Mouse (Mus musculus) heart, adult 11 months (tissue): Measurements from ENCODE around the gene Cbl.

ENCODE experiments used
- DNase-seq: peaks from one replicate; pipeline ENCODE4 v3.0.0; 2022

Cbl gene

DNA sequence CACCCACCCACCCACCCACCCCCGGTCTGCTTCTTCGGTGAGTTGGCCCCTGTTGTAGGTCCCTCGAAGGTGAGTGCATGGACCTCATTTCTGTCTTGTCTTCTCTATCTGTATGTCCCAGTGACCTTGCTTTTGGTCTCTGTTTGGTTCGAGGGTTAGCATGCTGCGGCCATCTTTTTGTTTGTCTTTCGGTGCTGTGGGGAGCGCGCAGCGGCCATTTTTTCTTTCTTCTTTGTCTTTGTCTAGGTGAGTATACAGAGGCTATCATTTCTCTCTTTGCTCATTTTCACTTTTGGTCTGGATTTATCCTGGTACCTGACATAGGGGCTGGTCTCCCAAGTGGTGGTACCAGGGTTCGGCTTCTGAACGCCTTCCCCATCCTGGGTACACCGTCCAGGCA is 55.0 kb downstream of the Cbl start:
- peak; percentile 75 for DNase-seq

DNA sequence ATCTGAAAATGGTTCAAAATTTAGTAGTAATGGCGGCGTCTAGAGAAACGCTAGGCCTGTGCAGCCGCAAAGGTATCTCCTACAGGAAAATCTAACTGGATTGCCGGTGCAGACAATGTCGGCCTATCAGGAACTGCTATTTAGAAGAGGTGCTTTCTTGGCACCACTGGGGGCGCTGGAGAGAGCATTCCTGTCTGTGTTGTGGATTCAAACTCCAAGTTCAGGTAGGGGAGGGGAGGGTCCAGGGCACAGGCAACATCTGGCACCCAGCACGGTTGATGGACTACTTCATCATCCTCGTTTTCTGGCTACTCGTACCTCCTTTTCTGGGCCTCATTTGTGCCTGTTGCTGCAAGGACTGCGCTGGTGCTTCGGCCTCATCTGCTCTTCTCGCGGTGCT is 55.5 kb downstream of the Cbl start:
- DNase-seq, result peak; percentile 90

DNA sequence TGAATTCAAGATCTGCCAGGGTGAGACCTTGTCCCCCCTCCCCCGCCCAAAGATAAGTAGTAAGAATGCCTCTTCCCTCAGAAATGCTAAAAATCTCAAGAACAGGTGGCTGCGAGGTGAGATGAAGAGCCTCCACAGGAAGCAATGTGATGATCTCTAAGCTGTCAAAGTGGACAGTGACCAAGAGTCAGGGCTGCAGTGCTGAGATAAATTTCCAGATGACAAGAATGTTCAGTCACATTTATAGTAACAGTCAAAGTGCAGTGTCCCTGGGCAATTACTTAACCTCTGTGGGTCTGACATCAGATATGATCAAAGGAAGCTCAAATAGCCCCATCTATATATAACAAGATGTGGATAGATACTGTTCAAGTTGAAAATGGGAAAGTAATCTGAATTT is 56.4 kb downstream of the Cbl start:
- DNase-seq, result peak; percentile 70

DNA sequence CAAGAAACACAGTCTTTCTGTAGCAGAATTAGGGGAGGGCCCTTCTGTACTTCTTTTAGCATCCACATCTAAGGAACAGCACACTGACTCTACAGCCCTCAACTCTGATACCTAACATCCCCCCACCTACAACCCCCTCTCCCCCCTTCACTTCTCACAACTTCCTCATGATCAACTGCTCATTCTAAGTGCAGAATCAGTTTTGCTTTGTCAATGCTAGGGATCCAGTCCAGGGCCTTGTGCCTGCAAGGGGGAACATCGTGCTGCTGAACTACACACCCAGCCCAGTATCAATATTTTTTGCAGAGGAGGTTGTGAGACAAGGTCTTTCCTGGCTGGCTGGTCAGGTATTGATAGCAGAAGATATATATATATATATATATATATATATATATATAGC is 57.9 kb downstream of the Cbl start:
- DNase-seq, result peak; percentile 77

DNA sequence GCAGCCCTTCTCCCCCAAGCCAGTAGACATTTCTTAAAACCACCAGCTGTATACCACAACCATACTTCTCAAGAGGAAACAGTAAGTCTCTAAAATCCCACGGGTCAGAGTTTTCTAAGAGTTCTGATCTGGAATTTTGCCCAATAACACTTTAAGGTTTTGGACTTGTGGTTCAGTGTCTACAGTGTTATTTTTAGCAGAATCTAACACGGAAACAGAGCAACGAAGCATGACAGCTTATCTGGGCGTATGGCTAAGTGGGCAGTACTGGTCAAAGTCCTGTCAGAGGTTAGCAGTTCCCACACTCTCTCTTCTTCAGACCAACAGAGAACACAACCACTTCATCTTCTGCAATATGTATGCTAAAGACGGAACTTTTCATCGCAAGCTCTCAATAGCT is 58.3 kb downstream of the Cbl start:
- DNase-seq, result peak; percentile 90

DNA sequence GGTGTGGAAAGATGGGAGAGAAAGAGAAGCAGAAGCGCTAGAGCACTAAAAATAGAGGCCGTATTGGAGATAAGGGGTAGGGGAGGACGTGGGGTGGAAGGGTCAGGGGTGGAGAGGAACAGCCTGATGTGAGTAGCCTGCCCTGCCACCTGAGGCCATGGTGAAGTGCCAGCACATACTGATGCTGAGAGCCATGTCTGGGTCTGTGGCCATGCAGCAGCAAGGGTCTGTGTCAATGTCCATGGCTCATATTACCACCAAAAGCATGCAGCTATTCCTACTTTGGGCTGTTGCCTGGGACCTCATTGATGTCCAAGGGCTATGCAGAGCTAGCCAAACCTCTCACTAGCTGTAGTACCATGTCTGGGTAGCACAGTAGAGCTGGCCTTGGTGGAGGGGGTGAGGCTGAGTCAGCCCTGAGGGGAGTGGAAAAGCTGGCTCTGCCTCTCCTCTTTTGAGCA is 63.1 kb downstream of the Cbl start:
- peak; percentile 97 for DNase-seq

DNA sequence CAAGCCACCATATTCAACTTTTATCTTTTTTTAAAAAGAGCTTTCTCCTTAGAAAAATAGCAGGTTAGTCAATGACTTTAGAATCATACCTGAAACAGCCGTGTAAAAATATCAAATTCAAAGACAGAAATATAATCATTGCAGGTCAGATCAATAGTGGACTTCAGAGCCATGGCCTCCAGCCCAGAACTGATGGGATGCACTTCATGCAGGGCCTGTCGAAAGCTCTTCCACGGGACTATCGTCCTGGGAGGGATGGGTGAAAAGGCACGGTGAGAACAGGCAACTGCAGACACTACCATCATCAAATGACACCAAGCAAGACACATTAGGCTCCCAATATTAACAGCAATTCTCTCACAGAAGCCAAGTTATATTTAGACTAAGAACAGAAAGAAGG is 64.9 kb downstream of the Cbl start:
- no peak for DNase-seq

DNA sequence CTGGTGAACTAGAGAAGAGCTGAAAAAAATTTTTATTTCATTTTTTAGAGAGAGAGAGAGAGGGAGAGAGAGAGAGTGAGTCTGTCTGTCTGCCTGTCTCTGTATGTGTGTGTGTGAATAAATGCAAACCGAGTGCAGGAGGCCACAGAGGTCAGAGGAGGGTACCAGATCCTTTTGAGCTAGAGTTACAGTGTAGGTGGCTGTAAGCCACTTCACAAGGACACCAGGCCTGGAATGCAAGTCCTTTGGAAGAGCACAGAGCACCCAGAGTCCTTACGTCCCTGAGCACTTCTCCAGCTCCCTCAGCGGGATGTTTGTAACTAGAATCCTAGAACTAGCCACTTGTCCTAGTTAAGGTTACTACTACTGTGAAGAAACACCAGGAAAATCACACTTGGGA is 74.0 kb downstream of the Cbl start:
- peak; percentile 72 for DNase-seq

DNA sequence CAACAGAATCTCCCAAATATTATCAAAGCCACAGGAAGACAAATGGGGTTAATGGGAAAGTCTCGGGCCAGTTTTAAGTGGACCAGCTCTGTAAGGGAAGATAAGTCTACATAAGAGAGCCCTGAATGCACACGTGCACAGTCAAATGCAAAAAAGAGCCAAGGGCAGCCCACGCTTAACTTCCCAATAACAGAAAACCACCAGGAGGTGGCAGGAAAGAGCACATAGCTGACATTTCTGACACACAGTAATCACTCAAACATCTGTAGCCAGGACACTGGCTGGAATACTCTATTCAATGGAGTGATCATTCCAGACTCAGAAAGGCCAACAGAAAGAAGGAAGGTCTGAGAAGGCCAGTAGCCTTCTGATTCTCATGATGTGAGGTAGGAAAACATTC is 86.6 kb downstream of the Cbl start:
- DNase-seq, result peak; percentile 91

DNA sequence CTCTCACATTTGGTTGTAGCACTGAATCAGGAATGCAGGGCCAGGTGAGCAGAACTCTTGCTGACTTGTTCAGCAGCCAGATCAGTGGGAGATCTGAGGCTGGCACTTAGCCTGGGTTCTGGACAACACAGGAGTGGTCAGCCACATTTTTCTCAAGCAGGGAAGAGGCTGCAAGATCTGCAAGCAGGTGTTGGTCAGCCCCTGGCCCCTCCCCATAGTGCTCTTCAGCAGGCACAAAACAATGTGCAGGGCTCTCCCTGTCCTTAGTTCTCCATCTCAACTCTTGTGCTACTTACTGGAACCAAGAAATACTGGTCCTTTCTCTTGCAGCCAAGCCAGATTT is 89.2 kb downstream of the Cbl start:
- peak; percentile 87 for DNase-seq

DNA sequence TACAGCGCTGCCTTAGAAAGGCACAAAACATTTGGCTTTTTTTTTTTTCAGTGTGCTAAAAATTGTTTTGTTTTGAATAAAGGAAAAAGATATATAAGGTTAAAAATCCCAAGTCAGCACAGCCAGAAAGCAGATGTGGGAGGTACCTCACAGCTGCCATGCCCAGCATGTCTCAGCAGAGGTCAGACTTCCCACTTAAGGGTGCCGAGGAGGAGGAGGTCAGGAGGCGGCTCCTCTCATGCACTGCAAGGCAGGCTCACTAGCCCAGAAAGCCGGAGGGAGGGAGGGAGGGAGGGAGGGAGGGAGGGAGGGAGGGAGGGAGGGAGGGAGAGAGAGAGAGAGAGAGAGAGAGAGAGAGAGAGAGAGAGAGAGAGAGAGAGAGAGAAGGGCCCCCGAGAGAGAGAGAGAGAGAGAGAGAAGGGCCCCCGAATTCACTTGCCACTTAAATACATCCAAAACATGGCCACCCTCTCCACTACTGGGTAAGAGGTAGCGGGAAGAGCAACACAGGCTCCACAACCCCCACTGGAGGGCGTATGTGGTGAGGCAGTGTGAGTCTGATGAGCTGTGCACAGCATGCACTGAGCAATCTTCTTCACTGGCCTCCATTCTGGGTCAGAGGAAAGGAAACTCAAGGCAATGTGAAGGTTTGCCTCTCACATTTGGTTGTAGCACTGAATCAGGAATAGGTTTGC is 89.7 kb downstream of the Cbl start:
- peak; percentile 95 for DNase-seq

DNA sequence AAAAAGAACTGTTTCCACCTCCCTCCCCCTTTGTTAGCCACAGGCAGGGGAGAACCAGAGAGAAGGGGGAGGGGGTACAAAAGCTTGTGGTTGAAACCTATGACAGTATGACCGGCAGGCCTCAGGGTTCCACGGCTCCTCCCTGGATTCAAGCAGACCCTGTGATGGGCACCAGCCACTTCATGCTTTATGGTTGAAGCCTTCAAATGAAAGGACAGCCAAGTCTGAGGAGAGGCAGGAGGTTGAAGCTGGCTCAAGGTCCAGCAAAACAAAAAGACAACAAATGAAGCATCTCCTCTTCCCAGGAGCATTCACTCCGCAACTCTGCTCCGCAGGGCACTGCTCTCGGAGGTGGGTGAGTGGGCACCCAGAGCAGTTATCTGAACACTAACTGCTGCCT is 90.4 kb downstream of the Cbl start:
- peak; percentile 81 for DNase-seq

DNA sequence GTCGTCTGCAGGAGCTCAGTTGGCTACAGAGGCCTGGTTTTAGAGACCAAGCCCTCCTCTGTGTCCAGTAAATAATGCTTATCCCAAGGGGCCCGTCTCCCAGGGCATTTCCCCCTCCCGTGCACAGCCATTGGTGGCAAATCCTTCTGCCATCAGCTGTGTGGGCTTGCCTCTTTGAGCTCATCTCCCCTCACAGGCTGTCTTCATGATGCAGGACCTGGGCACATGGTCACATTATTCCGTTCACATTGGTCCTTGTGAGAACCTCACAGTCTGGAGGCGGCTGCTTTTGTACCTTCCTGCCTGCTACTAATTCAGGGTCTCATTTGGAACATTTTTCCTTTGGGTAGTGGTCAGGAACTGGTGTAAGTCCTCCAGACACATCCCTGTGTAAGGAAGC is 91.9 kb downstream of the Cbl start:
- DNase-seq, result peak; percentile 84

DNA sequence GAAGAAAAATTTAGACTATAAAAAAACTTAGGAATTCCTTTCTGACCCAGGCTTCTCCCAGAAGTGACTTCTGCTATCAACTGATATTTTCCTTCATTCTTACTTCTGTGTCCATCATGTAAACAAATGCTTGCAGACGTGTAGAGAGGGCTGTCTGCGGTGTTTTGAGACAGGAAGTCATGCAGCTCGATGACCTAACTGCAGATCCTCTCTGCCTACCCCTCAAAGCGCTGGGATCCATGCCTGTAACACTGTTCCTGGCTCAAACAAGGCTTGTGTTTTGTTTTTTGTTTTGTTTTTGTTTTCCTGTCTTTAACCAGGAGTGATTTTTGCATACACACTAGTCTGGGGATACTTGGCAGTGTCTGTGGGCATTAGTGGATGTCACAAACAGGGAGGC is 96.0 kb downstream of the Cbl start:
- DNase-seq, result peak; percentile 79

DNA sequence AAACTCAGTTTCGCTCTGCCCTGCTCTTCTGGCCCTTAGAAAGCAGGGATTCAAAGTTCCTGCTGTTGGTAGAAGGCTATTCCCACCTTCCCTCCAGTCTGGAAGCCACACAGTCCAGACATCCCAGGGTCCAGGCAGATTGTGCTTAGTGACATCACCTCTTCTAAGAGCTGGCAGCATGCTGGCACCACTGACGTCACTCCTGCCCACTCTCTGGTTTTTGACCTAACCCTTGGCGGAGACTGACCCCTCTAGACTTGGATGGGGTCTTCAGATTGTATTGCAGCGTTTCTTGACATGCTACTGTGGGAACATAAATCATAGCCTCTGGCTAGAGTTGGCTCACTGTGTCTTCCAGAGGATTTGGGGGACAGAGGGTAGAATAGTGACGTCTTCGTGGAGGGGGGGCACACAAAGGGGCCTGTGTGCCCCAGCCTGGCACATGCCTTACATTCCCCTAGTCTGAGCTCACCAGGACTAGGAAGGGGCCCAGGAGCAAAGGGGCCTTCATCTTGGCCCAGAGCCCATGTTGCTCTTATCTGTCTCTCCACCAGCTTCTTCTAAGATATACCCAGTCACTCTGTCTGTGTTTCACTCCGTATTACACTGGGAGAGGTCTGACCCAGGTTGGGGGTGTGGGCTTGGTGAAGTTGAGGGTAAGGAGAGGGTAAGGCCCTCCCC is 98.0 kb downstream of the Cbl start:
- peak; percentile 92 for DNase-seq

DNA sequence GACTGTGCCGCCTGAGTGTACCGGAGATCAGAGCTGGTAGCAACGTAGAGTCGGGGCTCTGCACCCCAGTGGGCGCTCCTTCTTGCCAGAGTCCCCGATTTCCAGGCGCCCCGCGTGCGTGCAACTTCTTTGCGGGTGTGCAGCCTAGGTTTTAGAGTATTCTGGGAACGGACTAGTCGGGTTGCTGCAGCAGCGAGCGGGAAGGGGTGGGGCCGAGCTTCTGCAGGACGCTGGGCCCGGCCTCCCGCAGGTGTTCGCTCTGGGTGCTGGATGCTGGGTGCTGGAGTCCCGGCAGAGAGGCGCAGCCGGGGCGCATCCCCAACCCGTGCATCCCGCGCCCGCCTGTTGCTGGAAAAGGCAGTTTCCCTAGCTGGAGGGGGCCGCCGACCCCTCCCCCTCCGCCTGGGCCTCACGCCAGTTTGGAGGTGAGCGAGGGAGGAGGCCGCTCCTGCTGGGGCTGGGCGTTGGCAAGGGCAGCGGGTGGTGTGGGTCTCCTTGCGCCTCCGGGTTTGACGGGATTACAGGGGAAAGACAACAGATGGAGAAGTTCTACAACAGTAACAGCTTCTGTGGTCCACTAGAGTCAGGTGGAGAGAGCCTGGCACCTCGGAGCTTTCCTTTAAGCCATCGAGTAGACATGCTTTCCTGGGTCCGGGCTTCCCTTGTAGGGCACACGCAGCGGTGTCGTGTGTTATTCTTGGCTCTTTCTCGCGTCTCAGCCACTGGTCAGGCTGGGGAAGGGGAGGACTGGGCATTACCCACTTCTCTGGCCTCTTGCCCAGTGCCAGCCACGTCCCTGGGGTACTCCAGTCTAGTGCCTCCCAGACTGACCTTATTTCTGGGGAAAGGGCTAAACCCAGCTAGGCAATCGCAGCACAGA is 98.8 kb downstream of the Cbl start:
- peak; percentile 97 for DNase-seq

DNA sequence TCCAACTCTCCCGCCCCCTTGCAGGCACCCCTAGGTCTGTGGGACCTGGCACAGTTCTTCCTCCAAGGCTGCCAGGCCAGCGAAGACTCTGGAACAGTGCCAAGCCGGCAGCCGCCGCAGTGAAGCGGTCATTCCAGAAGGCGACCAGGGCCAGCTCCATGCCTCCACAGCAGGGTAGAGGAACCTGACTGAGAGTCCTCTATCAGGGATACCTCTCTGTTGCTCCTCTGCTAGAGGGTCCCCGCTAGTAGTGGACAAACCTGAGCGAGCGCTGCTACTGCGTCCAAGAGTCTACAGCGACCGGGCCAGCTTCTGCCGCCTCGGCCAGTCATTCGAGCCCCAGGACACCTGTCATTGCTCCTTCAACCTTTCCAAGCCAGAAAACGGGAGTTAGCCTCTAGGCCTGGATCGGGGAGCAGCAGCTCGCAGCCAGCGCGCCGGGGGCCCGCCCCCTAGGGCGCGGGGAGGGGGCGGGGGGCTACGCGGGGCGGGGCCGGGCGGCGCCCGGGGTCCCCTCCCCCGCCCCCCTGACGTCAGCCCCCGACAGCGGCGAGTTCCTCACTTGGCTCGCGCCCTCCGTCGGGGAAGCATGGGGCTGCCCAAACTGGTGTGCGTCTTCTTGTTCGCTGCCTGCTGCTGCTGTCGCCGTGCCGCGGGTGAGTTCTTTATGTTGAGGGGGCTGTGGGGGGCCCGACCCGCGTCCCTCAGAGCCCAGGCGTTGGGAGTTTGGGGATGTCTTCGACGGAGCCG is 99.6 kb downstream of the Cbl start, which contains the start of gene Mcam:
Gene Mcam, plus strand, starts transcription at position 369 of the 750 bp plus-strand sequence.
- DNase-seq, result peak; percentile 97

DNA sequence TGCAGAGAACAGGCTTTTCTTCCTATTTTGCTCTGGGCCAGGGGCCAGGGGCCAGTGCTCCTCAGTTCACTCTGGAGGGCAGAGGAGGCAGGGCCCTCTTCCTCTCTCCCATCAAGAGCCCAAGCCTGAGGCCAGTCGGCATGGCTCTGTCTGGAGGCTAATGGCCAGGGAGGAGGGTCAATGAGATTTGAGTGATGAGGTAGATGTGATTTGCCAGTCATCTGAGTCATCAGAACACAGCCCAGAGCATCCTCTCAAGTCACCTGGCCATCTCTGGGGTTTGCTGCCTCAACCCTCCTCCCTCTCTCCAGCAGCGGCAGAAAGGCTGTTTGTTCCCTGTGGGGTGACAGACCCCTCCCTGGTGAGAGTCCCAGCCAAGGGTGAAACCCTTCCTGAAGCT is 100.6 kb downstream of the Cbl start:
- DNase-seq, result peak; percentile 94

DNA sequence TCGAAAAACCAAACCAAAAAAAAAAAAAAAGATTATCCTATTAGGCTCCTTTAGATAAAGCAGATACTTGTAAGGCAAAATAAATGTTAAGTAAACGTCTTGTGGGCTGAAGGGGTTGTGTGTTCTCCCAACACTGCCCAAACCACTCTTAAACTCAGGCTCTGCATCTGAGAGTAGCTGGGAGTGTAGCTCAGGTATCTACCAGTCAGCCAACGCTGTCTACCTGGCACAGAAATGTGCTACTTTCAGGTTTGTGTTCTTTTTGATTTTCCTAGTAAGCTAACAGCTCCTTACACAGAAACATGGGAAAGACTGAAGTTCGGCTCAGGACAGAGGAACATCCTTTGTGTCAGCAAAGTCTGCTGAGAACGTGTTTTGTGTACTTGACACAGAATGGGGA is 101.6 kb downstream of the Cbl start:
- peak; percentile 66 for DNase-seq

DNA sequence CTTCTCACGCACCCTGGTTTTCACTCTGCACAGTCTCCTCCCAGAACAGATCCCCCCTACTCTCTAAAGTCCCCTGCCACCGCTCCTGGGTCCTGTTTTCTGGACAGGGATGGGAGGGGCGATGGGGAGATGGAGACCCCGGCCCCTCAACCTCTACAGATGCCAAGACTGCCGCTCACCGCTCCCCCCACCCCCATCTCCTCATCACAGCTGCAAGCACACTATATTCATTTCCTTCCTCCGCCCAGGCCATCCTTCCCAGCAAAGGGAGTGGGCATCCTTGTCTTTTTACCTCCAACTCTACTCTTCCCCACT is 102.6 kb downstream of the Cbl start:
- no peak for DNase-seq

DNA sequence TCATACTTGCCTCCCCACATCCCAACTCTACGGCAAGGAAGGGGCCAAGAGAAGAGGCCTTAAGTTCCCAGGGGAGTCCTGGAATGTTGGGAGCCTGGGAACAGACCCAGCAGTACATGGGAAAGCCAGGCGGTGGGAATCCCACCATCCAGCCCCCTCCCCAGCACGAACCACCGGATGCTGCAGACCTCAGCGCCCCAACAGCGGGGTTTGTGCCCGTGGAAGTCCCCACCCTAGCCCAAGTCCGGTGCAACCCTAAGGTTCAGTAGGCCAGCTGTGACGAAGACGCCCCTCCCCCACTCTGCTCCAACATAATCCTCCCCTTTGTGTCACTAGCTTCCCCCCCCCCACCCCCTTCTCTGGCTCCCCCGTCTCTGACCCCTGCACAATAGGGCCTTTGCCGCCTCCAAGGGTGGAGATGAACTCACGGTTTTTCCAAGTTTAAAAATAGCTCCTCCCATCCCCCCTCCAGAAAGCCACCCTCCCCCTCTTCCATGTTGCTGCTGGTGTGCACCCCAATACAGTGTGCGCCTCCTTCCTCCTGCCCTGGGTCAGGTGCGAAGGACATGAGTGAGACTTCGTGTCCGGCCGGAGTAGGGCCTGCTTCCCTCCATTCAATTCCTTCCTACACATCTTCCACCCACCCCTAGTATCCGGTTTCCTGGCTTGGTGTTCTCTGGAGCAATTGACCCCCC is 103.1 kb downstream of the Cbl start:
- peak; percentile 98 for DNase-seq

DNA sequence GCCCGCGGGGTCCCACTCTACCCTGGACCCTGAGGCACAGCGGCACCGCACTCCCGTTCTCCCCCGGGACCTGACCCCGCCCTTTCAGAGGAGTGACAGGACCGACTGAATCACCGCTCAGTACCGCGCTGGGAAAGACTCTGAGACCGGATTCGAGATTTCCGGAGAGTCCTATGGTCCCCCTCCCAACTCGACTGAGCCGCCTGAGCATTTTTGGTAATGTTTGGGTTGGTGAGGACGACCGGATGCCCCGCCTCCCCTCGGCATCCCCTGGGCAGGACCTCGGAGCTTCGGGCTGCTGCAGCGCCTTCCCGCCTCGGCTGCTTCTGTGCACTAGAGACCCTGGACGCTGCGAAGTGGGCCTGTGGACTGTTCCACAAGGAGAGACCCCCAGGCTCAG is 103.8 kb downstream of the Cbl start:
- peak; percentile 99 for DNase-seq

DNA sequence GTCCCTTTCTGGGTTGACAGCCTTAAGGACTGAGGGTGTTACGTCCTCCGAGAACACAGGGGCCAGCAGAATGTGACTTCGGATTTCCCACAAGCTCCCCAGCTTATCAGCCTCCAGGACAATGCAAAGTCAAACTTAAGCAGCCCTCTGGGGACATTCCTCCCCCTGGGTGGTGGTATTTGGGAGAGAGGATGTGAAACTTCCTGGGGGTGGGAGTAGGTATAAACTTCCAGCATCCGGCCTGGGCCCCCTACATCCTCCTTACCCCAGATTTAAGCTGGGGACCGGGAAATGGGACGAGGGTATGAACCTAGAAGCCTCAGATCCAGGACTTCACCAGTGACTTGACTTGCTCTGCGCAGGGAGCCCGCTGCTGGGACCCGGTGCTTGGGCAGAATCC is 104.2 kb downstream of the Cbl start:
- no peak for DNase-seq
